Mouse (Mus musculus): ENCODE results near the gene Cyp1a2. TPM values are rescaled to one million over a fixed set of nuclear protein-coding genes. Genes with fewer than 3 reads are reported as not detected.

The Cyp1a2 gene
- total and polyA plus RNA-seq, 3 experiments, result not detected

DNA sequence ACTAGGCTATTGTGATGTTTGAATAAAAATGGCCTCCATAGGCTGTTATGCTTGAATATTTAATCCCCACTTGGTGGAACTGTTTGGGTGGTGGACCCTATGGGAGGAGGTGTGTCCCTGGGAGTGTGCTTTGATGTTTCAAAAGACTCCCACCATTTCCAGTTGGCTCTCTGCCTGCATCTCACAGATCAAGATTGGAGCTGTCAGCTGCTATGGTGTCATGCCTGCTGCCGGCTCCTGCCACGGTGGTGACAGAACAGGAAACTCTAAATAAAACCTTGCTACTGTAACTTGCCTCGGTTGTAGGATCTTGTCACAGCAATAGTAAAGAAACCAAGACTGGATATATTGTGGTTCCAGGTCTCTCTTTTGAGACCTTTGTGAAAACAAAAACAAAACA lies 22.0 kb downstream of the Cyp1a2 start:
- Histone ChIP-seq H3K9me3 (replicated peaks; ENCODE audit: low read length) (peaks cover 5% of the 10 kb centered on the region), H3K27ac (ENCODE audit: insufficient read depth, low read depth) (no peak overlapping the region), H3K9ac (ENCODE audit: insufficient read depth, low read depth) (no peak overlapping the region), H3K4me3 (replicated peaks in 1 of 3; ENCODE audit: low read depth in 2 of 3, low read length in 2 of 3, poor library complexity in 1 of 3) (no peak overlapping the region), H3K4me1 (ENCODE audit: control insufficient read depth in 1 of 2, insufficient read depth in 2 of 2) (no peaks in the 10 kb centered on the region; a peak in 1 of 4 replicates), H3K27me3 (replicated peaks) (peaks cover 7% of the 10 kb centered on the region), H3K36me3 (replicated peaks in 1 of 2; ENCODE audit: control insufficient read depth in 1 of 2, insufficient read depth in 1 of 2, low read length in 1 of 2) (no peaks in the 10 kb centered on the region), H3K4me2 (ENCODE audit: insufficient read depth, low read depth, poor library complexity, severe bottlenecking) (no peak overlapping the region), H3K79me2 (replicated peaks; ENCODE audit: control insufficient read depth, extremely low read depth, insufficient read depth, poor library complexity, severe bottlenecking) (no peaks in the 10 kb centered on the region)
- DNase-seq (ENCODE audit: extremely low read depth), result no peak
- in situ Hi-C loops (cut with MboI; ENCODE audit: low pct_ligation_motif_present, low pct_unique_long_range_greater_than_20kb, low sequenced_read_pairs) (no loop called here), dilution Hi-C loops (cut with MboI; ENCODE audit: extremely low pct_ligation_motif_present, extremely low pct_unique_long_range_greater_than_20kb, low sequenced_read_pairs) (no loop called here)
- TF ChIP-seq ZMIZ1 (IDR thresholded peaks at IDR 0.05; ENCODE audit: low read depth, low read length), result no peak
- no peak for TF ChIP-seq NRF1 (IDR thresholded peaks at IDR 0.05; ENCODE audit: low read depth, low read length)
- TF ChIP-seq MAZ (IDR thresholded peaks at IDR 0.05; ENCODE audit: low read depth, low read length), result no peak
- no peak for TF ChIP-seq NELFE (IDR thresholded peaks at IDR 0.05; ENCODE audit: low read depth, low read length)
- no peak for TF ChIP-seq ZKSCAN1 (IDR thresholded peaks at IDR 0.05; ENCODE audit: borderline replicate concordance, low read depth, low read length)
- no peak for TF ChIP-seq UBTF (IDR thresholded peaks at IDR 0.05; ENCODE audit: low read depth, low read length)
- TF ChIP-seq BHLHE40 (IDR thresholded peaks at IDR 0.05; ENCODE audit: low read depth, low read length), result no peak
- no peak for TF ChIP-seq MAX (IDR thresholded peaks at IDR 0.05; ENCODE audit: low read length)
- TF ChIP-seq CHD1 (IDR thresholded peaks at IDR 0.05; ENCODE audit: low read depth, low read length), result no peak
- no peak for TF ChIP-seq SIN3A (IDR thresholded peaks at IDR 0.05; ENCODE audit: low read length)
- no peak for TF ChIP-seq PAX5 (IDR thresholded peaks at IDR 0.05; ENCODE audit: low read length)
- TF ChIP-seq RAD21 (IDR thresholded peaks at IDR 0.05; ENCODE audit: low read depth, low read length), result no peak
- TF ChIP-seq E2F4 (IDR thresholded peaks at IDR 0.05; ENCODE audit: insufficient replicate concordance, low read depth, low read length), result no peak
- TF ChIP-seq CTCF (conservative IDR thresholded peaks at IDR 0.05 in 1 of 2, IDR thresholded peaks at IDR 0.05 in 1 of 2; ENCODE audit: low read depth in 2 of 2, low read length in 2 of 2), result no peak
- TF ChIP-seq EP300 (IDR thresholded peaks at IDR 0.05; ENCODE audit: low read length), result no peak
- TF ChIP-seq JUND (conservative IDR thresholded peaks at IDR 0.05; ENCODE audit: low read depth, low read length), result no peak
- no peak for TF ChIP-seq ELF1 (IDR thresholded peaks at IDR 0.05; ENCODE audit: low read depth, low read length)
- no peak for TF ChIP-seq ZC3H11A (IDR thresholded peaks at IDR 0.05; ENCODE audit: low read depth, low read length)
- no peak for TF ChIP-seq KAT2A (IDR thresholded peaks at IDR 0.05; ENCODE audit: insufficient replicate concordance, low read length)

DNA sequence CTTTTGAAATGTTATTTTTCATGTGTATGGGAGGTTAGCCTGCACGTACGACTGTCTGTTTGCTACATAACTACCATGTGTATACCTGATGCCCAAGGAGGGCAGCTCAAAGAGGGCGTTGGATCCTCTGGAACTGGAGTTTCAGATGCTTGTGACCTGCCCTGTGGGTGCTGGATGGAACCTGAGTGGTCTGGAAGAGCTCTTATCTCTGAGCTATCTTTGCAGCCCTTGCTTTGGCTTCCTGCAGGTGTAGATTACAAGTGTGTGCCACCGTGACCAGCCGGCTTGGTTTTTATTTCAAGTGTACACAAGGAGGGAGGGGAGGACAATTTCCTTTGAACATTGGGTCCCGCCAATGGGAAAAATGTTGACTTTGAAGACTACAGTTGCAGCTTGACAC lies 23.0 kb downstream of the Cyp1a2 start:
- Histone ChIP-seq H3K9ac (ENCODE audit: insufficient read depth, low read depth) (no peak overlapping the region), H3K4me1 (ENCODE audit: control insufficient read depth in 1 of 2, insufficient read depth in 2 of 2) (peaks cover 0 to 7% of the 10 kb centered on the region in 2 experiments; a peak in 2 of 4 replicates), H3K36me3 (replicated peaks in 1 of 2; ENCODE audit: control insufficient read depth in 1 of 2, insufficient read depth in 1 of 2, low read length in 1 of 2) (no peaks in the 10 kb centered on the region), H3K27me3 (replicated peaks) (peaks cover 6% of the 10 kb centered on the region), H3K9me3 (replicated peaks; ENCODE audit: low read length) (peaks cover 5% of the 10 kb centered on the region), H3K27ac (ENCODE audit: insufficient read depth, low read depth) (no peak overlapping the region), H3K79me2 (replicated peaks; ENCODE audit: control insufficient read depth, extremely low read depth, insufficient read depth, poor library complexity, severe bottlenecking) (no peaks in the 10 kb centered on the region), H3K4me3 (replicated peaks in 1 of 3; ENCODE audit: low read depth in 2 of 3, low read length in 2 of 3, poor library complexity in 1 of 3) (no peak overlapping the region), H3K4me2 (ENCODE audit: insufficient read depth, low read depth, poor library complexity, severe bottlenecking) (no peak overlapping the region)
- dilution Hi-C loops (cut with MboI; ENCODE audit: extremely low pct_ligation_motif_present, extremely low pct_unique_long_range_greater_than_20kb, low sequenced_read_pairs), result no loop called here
- in situ Hi-C loops (cut with MboI; ENCODE audit: low pct_ligation_motif_present, low pct_unique_long_range_greater_than_20kb, low sequenced_read_pairs), result no loop called here
- no peak for TF ChIP-seq SIN3A (IDR thresholded peaks at IDR 0.05; ENCODE audit: low read length)
- TF ChIP-seq ZKSCAN1 (IDR thresholded peaks at IDR 0.05; ENCODE audit: borderline replicate concordance, low read depth, low read length), result no peak
- no peak for TF ChIP-seq ELF1 (IDR thresholded peaks at IDR 0.05; ENCODE audit: low read depth, low read length)
- no peak for DNase-seq (ENCODE audit: extremely low read depth)

Measured in CH12.LX (cell line).